Mouse (Mus musculus) fat pad, adult 2 months (tissue): Measurements from ENCODE around the gene Olfr945.

Source experiments
- DNase-seq: peaks from one replicate; pipeline ENCODE4 v3.0.0-alpha.2; 2011; ENCODE audit warnings: low read depth, low spot score; ENCODE audit errors: extremely low read depth

Gene Olfr945

GRCm38 (mm10) chr9:39276718-39277117, at the start of gene Olfr945:
Gene Olfr945, minus strand, starts transcription at chr9:39276818.
- no peak for DNase-seq

- DNase-seq, result no peak
Observed at GRCm38 (mm10) chr9:39325945-39326344, 49.3 kb upstream of the Olfr945 start, which contains the start of gene Olfr948. Gene Olfr948, minus strand, starts transcription at chr9:39326045.

- DNase-seq, result no peak
Observed at GRCm38 (mm10) chr9:39287136-39287535, 10.5 kb upstream of the Olfr945 start.

GRCm38 (mm10) chr9:39249894-39250293, 26.7 kb downstream of the Olfr945 start, which contains the start of gene Olfr1537:
Gene Olfr1537, minus strand, starts transcription at chr9:39249994.
- DNase-seq, result no peak
